Mouse (Mus musculus) lung, postnatal 0 days (tissue): ENCODE data around the gene Trim6.

Experiments used
- CTCF ChIP-seq: IDR thresholded peaks from 2 replicates; pipeline ENCODE4 v1.5.1; 2016; ENCODE audit warnings: antibody characterized with exemption, mild to moderate bottlenecking
- EP300 ChIP-seq: IDR thresholded peaks from 2 replicates; pipeline ENCODE4 v1.6.1; 2016; ENCODE audit warnings: antibody characterized with exemption, mild to moderate bottlenecking, control low read depth

GRCm38 (mm10) chr7:104218701-104219569 lies at the start of gene Trim6:
- no peak for TF ChIP-seq EP300
- TF ChIP-seq CTCF, result no peak
